Mouse (Mus musculus) embryonic fibroblast, embryonic 13.5 days (primary cell): ENCODE data around the gene Bak1.

Experiments
- CTCF ChIP-seq: IDR thresholded peaks from 2 replicates; pipeline ENCODE4 v1.5.1; 2011; ENCODE audit warnings: mild to moderate bottlenecking, control low read depth, low read length, moderate library complexity, borderline replicate concordance; ENCODE audit not compliant: insufficient read depth
- POLR2A ChIP-seq: IDR thresholded peaks from 2 replicates; pipeline ENCODE4 v1.6.1; 2011; ENCODE audit warnings: low read depth, mild to moderate bottlenecking, control low read depth, low read length, moderate library complexity

- TF ChIP-seq CTCF (no peak), POLR2A (no peak)
Measured at GRCm38 (mm10) chr17:26979426-26979825, 49.4 kb downstream of the Bak1 start.
